Mouse (Mus musculus) G1E-ER4 (cell line): ENCODE data around the gene Fam168a. TPM values are rescaled to one million over a fixed set of nuclear protein-coding genes. Genes with fewer than 3 reads are reported as not detected.

ENCODE experiments used
- GATA1 ChIP-seq: IDR thresholded peaks from one replicate; pipeline ENCODE4 v1.8.0; 2012; ENCODE audit warnings: low read length, inconsistent platforms
- polyA plus RNA-seq: library from polyadenylated mRNA; stranded (reverse); fragments of >175 nt; gene quantifications from 2 replicates; pipeline ENCODE4 v1.2.3, GENCODE M21; 2012

Gene Fam168a
- 43.5 and 47.1 TPM in 2 replicates for polyA plus RNA-seq

GRCm38 (mm10) chr7:100706143-100706841 lies at the start of gene Fam168a:
TSS of gene Fam168a (plus strand) at chr7:100706635.
- no peak for TF ChIP-seq GATA1

DNA sequence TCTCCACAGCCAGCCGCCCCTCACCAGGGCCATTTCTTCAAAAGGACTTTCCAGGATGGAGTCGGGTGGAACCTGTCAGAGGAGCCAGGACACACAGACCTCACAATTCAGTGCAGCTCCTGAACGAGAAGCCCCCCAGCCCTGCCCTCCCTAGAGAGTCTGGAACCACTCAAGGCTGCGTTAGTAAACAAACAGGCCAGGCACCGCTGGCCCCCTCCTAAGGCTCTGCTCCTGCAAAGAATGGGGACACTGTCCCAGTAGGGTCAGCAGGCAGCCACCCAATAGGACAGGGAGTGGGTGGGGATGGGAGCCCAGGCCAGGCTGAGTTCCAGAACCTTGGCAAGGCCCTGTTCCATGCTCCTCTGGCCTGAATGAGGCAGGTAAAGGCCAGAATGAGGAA lies 49.7 kb upstream of the Fam168a start:
- no peak for TF ChIP-seq GATA1

GRCm38 (mm10) chr7:100658093-100658578 lies 48.3 kb upstream of the Fam168a start:
- no peak for TF ChIP-seq GATA1

DNA sequence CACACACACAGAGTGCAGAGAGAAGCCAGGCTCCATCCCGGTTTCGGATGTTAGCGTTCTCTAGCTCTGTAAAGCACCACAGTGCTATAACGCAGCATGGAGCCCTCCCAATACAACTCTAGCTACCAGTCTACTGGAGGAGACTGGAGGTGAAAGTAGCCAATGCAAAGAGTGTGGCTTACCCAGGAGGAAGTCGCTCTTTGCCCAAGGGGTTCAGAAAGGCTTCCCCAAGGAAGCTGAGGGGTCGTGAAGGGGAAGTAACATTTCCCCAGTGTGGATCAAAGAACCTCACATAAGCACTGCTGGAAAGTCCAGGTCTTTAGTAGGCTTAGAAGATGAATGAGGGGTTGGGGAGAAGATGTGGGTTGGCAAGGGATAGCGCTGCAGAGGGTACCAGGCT lies 45.2 kb upstream of the Fam168a start:
- no peak for TF ChIP-seq GATA1

- no peak for TF ChIP-seq GATA1
Measured at GRCm38 (mm10) chr7:100662231-100662630, 44.2 kb upstream of the Fam168a start, which contains the start of gene Plekhb1. TSS of gene Plekhb1 (minus strand) at chr7:100662414.

DNA sequence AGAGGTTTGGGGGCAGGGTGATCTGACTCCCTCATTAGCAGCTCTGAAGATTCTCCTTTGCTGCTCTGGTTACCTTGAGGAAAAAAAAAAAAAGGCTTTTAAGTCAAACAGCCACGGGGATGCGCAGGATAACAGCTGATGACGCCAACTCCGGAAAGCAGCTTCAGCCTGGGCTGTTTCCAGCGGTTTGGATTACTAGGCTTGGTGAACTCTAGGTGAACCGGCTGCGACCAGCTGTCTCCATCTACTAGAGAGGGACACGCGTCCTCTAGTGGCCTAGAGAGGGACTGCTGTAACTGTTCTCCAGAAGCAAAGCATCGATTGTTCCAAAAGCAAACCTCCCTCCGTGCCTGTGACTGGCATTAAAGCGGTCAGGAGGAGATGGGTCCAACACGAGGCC lies 43.2 kb upstream of the Fam168a start:
- TF ChIP-seq GATA1, result no peak

DNA sequence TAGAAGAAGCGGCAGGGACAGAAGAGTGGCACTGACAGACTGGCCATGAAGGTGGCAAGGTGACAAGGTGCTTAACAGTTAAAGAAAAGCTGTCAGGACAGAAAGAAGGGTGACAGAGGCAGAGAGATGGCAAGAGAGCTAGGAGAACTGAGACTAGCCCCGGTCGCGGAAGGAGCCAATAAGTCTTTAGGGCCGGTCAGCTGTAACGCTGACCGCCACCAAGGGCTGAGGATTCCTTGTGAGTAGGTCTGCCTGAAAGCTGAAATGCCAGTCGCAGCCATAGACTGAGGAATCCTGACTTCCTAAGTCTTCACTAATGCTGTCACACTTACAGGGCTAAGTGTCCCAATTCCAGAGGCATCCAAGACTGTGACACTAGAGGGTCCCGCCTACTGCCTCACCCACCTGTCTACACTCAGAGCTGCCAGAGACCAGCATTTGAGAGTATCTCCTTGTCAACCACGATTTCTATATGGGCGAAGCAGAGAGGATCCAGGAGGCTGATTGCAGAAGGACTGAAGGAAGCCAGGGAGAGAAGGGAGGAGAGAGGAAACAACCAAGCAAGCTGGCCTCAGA lies 42.6 kb upstream of the Fam168a start:
- no peak for TF ChIP-seq GATA1

DNA sequence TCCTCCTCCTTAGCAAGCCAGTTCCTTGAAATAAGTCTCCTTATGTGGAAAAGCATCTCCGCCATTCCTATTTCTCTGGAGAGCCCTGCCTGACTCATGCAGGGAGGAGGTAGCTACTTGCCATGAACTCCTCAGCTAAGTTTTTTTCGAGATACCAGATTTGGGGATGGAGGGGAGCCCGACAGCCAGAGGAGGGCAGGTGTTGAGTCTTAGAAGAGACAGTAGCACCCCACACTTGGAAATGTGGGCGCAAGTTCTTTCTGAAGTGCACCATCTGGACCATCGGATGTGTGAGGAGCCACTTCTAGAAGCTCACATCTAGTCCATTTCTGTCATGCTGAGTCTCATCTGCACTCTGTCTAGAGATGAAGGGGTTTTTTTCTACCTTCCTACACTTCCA lies 35.8 kb upstream of the Fam168a start:
- no peak for TF ChIP-seq GATA1

DNA sequence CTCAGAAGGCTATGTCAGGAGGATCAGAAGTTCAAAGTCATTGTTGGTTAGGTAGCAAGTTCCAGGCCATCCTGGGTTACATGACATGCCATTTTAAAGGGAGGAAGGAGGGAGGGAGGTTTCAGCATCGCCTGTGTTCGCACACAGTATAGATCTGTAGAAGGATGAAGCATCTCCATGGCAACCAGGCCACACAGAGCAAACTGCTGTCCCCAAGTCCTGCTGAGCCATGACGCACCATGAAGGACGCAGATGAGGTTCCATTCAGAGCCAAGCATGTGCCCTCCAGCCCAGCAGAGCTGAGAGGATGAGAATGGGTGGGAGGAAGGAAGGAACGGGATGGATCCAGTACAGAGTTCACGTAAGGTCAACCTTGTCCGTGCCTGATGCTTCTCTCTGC lies 33.0 kb upstream of the Fam168a start:
- TF ChIP-seq GATA1, result no peak

- no peak for TF ChIP-seq GATA1
Measured at GRCm38 (mm10) chr7:100674941-100675340, 31.5 kb upstream of the Fam168a start.

DNA sequence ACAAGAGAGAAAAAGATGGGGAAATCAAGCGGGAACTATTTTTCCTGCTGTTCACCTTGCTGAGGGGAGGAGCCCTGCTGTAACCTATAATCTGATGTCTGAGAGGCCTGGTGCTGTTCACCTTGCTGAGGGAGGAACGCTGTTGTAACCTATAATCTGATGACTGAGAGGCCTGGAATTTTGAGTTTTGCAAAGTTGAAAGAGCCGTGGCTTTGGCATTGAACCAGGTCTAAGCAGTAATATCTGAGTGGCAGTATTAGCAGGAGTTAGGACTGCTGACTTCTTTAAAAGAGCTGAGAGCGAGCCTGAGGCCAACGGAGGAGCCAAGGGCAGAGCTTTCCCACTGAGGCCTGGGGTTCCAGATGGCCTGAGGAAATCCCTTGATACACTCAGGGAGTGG lies 28.4 kb upstream of the Fam168a start:
- TF ChIP-seq GATA1, result no peak

GRCm38 (mm10) chr7:100678948-100679880 lies 27.2 kb upstream of the Fam168a start:
- TF ChIP-seq GATA1, result no peak

DNA sequence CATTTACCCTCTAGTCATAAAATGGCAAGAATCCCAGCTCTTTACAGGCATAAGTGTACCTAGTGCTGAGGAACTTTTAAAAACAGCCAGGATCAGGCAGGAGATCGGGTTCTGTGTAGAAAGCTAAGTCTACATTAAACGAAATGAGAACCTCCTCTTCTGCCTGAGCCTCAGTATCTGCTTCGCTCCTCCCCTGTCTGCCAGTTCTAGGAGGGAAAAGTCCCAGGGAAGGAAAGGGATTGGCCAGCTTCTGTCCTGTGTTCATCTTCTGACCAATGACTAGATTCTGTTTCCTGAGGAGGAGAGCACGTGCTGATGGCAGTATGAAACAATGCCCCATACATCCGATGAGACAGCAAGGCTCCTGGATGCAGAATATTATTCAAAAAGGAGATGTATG lies 25.3 kb upstream of the Fam168a start:
- no peak for TF ChIP-seq GATA1

DNA sequence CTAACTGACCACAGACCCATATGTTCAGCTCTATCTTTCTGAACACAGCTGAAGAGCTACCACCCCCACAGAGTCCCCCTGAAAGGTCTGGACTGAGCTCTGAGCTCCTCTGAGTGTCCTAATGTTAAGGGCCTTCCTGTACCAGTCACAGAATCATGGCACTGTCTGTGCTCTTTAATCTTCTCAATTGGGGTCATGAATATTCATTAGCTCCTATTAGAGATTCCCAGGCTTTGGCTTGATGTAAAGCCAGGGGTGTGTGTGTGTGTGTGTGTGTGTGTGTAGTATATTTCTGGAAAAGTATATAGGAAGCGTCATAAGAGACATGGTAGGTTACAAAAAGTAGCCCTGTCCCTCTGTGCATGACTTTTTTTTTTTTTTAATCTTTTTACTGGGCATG lies 23.2 kb upstream of the Fam168a start:
- no peak for TF ChIP-seq GATA1

GRCm38 (mm10) chr7:100684081-100684480 lies 22.4 kb upstream of the Fam168a start:
- TF ChIP-seq GATA1, result no peak

GRCm38 (mm10) chr7:100684538-100684937 lies 21.9 kb upstream of the Fam168a start:
- peak; percentile 51 for TF ChIP-seq GATA1
